Mouse (Mus musculus) C2C12 (cell line): ENCODE data around the gene Reg2.

Experiments
- CTCF ChIP-seq: IDR thresholded peaks from one replicate; pipeline ENCODE4 v1.5.1; 2011; ENCODE audit not compliant: control insufficient read depth, insufficient read depth, insufficient read length
- MAX ChIP-seq: IDR thresholded peaks from one replicate; pipeline ENCODE4 v1.6.1; 2011; ENCODE audit warnings: mild to moderate bottlenecking, control low read depth
- MYOG ChIP-seq: IDR thresholded peaks from one replicate; pipeline ENCODE4 v1.6.1; 2011; ENCODE audit not compliant: control insufficient read depth, insufficient read length; ENCODE audit errors: extremely low read depth

DNA sequence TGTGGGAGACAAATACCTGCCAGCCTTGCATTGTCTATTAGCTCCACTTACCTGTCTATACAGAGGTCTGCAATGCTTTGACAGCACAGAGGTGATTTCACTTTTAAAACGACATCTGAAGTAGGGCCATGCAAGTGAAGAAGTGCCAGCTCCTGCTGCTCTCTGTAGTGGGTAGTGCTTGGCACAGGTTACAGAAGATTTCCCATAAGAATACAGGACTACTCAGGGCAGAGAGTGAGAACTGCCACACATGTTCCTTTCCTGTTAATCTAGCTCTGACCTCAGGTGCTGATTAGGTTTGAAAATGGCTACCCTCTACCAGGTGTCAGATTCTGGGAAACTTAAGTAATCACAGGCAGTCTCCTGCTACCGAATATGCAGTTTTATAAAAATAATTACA, 16.7 kb upstream of the Reg2 start, which contains the start of gene Reg3d:
- TF ChIP-seq CTCF (no peak), MAX (no peak), MYOG (no peak)
